Mouse (Mus musculus) CH12F3 (cell line): ENCODE results near the gene Gm1113.

Source experiments
- in situ Hi-C: fragments of 300-500 bp; cut with MboI; formaldehyde crosslinking; loops from 2 replicates; pipeline ENCODE4 v1.14.3; 2020; ENCODE audit warnings: low sequenced_read_pairs

The Gm1113 gene

DNA sequence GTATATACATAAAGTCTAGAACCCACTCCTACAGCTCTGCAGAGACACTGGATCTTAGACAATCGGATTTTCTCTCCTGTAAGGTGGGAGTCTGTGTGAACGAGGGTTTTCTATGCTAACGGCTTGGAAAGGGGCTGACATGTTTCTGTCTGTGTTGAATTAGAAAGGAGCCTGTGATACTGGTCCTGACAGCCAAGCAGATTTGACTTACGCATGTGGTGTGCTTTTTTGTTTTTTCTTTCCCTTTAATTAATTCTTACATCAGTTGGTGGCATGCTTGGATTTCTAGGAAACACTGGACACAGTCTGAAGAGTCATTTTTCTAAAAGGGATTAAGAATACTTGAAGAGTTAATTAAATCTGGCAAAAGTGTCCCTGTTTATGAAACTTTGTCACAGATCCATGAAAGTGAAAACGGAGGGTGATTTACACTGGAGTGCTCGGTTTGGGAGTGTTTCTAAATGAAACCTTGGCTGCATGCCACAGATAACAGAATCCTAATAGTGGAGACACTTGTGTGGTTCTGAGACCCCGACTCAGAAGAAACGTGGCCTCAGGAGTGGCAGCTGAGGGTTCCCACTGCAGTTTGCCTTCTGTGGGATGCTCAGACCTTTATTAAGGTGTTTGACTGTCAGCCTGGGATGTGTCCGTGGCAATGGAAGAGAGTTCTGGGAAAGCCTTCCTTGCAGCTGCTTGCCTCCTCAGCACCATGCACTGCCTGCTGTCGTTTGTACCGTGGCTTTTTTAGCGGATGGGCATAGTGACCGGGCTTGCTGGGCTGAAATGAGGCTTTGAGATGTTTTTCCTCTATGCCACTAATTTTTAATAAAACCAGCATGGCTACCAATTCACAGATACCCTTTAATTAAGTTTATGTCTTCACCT lies 35.8 kb downstream of the Gm1113 start:
- in situ Hi-C loops: no loop called here

- in situ Hi-C loops: no loop called here
These were observed 38.6 kb downstream of the Gm1113 start for GRCm38 (mm10) chr9:35479456-35479855.

- in situ Hi-C loops: no loop called here
These were observed 42.7 kb downstream of the Gm1113 start for GRCm38 (mm10) chr9:35475394-35475793.

DNA sequence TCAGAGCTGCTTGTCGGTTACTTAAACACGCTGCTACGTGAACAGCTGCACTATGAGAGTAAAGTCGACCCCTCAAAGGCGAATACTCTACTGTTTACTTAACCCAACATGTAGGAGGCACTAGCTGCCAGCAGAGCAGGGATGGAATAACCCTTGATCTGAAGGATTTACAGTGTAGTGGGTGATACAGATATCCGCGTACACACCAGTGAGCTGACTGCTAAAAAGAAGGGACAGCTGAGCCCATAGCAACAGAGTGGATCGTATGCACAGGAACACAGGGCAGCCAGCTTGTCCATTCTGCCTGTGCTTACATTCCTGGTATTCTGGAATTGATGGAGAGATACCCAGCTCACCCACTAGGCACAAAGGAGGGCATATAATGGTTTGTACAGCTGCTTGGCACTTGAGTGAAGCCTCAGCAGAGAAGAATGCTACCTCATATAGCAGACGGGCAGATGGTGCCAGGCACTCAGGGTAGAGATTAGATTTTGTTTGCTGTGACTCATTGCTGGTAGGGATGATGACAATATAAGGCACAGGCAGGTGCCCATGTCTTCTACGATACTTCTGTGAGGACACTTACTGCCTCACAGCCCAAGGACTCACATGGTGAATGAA lies 43.9 kb downstream of the Gm1113 start:
- in situ Hi-C loops: no loop called here

DNA sequence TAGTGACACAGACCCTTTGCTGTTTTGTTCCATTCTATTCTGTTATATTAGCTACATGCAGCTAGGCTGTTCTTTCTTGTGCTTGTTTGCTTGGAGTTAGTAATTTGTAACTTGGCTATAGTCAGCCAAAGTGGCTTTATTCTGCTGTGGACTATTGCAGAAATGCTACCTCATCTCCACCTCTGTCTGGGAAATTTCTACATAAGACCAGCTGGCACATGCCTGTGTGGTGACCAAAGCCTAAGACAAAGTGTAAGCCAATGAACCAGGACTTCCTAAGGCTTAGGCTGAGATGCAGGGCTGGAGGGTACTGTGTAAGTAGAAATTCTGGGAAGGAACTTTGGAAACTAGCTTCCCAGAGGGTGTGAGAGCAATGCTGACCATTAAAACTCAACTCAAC lies 49.2 kb downstream of the Gm1113 start:
- in situ Hi-C loops: no loop called here

GRCm38 (mm10) chr9:35467264-35467817 lies 50.7 kb downstream of the Gm1113 start:
- in situ Hi-C loops: no loop called here

DNA sequence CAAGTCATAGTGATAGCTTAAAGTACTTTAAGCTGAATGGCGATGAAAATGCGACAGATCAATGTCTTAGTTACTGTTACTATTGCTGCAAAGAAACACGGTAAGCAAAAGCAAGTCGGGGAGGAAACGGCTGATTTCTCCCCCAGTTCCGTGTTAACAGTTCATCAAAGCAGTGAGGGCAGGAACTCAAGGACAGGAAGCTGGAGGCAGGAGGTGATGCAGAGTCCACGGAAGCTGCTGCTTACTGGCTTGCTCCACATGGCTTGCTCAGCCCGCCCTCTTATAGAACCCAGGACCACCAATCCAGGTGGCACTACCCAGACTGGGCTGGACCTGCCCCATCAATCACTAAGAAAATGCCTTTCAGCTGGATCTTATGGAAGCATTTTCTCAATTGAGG lies 58.5 kb downstream of the Gm1113 start:
- in situ Hi-C loops: no loop called here
